Mouse (Mus musculus) heart, adult 11 months (tissue): ENCODE results near the gene Dmrta1.
"Not testable (repeated sequence)": the region's sequence is repeated elsewhere in the genome, so short reads cannot be mapped to it uniquely, and the experiment has no call there.

Experiments used
- DNase-seq: peaks from one replicate; pipeline ENCODE4 v3.0.0; 2022

The Dmrta1 gene

DNA sequence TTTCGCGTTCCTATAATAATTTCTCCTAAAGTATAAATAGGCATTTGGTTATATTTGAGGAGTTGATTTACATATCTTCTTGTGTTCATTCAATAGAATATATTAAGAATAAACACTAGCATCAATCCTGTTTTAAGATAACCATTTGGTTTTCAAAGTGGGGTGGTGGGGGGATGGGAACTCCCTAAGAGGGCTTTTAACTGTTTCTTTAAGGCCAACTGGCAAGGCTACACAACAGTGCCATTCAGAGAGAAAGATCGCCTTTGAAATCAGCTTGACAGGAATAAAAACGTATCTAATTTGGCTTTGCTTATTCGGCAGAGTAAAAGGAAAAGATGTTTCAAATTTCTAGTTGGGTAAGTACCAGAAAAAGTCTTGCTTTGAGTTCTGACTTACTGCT lies at the start of gene Dmrta1:
Dmrta1 (plus strand) TSS at position 242 of the 400 bp plus-strand sequence.
- DNase-seq = no peak

DNA sequence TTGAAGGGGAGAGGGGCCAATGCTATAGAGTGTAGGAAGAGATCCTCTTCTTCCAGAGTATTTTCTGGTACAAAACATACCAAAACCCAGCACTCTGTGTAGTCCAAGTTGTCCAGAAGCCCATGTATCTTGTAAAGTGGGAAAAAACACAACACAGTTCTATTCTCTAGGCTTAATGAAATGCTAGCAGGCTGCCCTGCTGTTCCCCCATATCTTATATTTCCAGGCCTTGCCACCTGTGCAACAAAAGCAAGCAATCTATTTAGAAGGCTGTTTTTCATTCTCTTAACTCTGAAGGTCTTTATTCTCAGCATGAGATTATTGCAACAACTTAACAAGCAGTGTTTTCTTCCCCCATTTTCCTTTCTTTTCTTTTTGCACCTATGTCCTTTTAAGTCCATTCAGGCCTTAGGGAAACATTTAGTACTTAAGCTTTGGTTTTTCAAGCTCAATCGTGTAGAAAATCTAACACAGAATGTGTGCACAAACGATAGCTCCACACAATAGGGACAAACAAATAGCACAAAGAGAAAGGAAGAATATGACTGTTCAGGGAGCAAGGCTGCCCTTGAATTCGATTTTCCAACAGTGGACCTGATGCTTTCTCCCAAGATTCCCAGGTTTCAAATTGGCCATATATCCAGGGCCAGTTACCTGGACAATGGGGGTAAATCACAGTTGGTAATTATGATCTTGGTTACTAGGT lies 48.7 kb upstream of the Dmrta1 start:
- DNase-seq = no peak

DNA sequence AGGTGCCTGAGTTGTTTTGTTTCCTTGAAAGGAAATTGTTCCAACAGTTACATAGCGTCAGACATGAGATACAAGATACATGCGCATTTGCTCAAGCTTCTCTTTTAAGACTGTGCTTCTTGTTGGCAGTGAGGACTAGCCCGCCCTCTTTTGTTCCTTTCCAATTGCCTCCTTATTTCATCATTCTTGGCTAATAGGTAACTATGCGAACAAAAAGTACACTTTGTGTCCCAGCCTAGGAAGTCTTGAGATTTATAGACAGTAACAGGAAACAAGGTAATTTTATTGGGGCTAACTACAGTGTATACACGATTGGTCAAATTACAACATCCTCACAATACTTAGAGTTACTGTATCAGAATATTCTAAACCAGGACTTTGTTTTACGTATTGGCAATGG lies 47.7 kb upstream of the Dmrta1 start:
- DNase-seq = no peak

DNA sequence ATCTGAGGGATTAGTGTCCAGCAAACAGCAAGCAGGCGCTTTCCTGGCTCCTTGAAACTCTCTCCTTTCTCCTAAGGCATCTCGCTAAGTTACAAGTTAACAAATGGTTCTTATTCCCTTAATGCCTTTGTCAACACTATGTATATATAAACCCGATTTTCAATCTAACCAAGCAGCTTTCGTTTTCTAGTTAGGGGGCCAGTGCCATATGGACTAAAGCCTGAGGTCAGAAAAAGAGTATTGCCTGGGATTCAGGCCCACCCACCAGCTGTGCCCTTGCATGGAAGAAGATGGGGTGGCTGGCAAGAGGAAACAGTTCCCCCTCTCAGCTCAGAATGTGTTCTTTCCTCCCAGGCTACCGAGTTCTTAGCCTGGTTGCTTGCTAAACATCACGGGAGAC lies 40.6 kb upstream of the Dmrta1 start:
- DNase-seq = no peak

DNA sequence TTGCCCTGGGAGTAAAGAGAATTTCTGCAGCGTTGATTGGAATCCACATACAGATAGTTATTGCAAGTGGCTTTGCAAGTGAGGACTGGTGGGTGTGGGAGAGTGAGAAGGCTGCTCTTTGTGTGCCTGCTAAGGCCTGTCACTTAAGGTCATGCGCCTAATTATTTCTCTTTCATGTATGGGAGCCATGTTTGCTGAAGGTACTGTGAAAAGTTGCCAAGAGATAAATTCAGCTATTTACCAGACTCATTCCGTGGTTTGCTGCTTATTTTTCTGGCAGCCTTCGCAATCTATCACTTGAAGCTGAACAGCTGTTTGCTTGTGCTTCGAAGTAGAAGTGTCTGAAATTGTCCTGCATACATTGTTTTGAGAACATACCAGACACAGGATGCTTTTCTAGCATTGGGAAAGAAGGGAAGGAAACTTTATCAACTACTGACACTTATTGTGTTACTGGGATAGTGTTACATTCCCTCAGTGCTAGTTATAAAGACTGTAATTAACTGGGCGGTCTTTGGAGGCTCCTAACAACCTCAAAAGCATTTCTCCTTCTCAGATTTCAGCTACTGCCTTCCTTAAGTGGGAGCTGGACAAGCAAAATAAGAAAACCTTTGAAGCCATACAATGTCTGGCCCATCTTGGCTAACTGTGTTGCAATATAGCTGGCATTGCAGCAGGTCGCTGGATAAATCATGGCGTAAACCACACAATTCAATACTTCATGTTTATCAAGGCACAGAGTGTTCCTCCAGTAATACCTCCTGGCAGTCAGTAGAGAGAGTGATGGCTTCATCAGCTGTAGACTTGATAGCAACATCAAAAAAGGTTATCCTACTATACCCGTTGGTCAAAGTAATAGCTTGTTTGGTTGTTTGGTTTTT lies 34.8 kb upstream of the Dmrta1 start:
- no peak for DNase-seq

DNA sequence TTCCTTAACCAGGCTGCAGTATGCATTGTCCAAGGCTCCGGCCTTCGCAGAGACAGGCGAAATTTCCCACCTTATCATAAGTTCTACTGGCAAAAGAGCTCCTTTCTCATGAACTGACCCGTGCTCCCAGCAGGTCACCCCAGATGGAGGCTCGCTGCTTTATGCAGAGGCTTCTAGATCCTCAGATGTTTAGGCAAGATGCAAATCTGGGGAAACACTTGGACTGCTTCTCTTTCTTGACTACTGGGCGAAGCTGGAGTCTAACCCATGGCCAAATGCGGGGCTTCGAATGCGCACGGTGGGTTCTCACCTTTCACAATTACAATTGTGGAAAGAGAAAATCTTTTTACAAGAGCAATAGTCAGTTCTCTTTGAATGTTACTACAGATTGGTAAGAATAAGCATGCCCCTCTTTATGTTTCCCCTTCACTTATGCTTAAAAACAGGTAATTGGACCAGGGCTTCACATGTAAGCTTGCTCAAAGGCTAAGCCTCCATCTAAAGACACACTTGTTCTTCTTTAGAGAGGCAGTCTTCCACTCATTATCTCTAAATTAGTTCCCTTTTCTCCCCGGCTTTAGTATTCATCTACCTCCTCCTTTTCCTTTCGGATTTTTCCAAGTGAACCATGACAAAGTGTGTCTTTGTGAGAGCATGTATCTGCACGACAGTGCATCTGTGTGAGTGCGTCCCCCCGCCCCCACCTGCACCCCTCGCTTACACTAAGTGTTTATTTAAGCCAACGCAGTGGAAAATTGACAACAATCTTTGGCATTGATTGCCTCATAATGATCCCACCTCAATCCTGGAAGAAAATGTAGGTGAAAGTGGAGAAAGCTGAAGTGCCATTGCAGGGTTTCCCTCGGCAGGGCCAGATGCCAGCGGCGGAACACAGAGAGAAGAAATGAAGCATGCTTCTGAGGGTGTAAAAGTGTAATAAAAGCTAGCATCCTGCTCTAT lies 28.6 kb upstream of the Dmrta1 start:
- no peak for DNase-seq

DNA sequence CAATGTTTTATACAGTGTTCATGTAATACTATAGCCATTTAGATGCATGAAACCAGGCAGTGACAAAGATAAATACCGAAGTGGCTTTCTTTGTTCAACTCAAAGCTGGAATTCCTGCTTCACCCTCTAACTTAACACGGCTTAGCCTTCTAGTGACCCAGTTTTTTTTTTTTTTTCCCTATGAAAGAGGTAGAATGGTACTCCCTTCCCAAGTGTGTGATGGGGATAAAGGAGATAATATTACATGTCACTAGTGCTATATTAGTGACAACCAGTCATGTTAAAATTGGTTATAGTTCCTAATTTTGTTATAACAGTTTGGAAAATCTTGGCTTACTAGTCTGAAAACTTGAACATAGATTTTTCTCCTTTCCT lies 27.9 kb upstream of the Dmrta1 start:
- no peak for DNase-seq

DNA sequence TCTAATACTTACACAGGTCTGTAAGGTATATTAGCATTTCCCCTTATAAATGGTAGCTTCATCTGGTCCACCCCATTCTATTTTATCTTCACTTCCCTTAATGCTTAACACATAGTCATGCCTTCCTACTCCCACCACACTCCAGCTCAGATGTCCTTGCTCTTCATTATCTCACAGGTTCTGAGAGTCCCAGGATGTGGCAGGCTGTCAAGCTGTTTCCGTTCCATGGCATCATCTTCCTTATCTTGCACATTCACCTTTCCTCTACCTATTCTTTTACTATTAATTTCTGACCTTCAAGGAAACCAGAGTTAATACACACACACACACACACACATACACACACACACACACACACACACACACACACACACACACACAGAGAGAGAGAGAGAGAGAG lies 27.5 kb upstream of the Dmrta1 start:
- no peak for DNase-seq

DNA sequence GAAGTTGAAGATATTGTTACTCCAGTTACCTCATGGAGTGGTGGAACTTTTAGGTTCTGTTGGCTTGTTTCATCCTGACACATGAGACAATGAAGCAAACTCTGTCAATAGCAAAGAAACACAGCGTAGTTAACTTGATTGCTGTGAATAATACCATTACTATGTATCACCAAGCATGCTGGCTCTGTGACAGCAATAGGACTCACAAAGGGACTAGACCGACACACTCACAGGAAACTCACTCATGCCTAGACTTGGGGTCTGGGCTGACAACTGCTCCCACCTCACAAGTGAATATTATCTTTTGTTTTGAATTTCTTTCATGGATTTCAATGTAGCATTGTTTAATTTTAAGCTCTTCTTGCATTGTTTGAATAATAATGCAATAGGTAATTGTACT lies 15.8 kb upstream of the Dmrta1 start:
- DNase-seq = no peak

DNA sequence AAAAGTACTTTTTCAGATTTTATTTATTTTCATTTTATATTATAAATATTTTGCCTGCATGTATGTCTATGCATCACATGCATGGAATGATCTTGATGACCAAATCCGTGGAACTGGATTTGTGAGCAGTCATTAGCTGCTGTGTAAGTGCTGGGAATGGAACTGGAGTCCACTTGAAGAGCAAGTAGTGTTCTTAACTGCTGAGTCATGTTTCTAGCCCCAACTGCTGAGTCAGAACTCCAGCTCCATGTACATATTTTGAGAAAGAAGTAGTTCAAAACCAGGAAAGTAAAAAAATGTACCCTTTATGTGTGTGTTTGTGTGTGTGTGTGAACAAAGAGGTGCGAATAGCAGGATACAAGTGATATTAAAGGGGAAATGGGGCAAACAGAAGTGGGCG lies 4.5 kb upstream of the Dmrta1 start:
- no peak for DNase-seq

DNA sequence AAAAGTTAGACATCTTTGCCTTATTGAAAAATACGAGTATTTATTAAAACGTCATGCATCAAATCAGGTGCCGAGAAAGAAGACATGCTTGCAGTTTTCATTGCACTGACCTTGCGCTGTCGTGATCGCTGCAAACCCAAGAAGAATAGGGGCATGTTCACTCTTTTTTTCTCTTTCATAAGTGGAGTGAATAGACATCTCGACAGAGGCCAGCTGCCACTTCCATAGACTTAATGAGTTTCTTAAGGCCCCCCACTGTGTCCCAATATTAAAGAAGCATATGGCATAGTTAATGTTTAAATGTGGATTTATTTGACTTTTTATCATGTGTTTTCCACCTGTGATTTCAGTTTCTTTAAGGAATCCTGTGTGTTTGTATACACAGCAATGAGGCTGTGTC lies 1.3 kb upstream of the Dmrta1 start:
- DNase-seq = no peak

DNA sequence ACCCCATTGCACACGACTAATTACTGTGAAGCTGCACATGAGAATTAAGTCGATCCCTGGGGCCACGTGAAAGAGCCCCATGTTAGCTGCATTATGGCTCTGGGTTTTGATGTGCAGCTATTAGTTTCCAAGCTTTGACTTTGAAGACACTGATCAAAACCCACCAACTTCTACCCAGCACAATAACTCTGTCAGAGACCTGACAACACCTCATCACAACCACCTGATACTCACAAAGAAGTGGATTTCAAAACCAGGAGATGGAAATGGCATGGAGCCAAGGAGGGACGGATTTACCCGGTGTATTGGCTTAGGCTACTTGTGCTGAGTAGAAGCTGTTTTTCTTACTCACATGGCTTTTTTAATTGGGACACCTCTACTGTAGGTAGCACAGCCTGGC lies 523 bp upstream of the Dmrta1 start:
- no peak for DNase-seq

DNA sequence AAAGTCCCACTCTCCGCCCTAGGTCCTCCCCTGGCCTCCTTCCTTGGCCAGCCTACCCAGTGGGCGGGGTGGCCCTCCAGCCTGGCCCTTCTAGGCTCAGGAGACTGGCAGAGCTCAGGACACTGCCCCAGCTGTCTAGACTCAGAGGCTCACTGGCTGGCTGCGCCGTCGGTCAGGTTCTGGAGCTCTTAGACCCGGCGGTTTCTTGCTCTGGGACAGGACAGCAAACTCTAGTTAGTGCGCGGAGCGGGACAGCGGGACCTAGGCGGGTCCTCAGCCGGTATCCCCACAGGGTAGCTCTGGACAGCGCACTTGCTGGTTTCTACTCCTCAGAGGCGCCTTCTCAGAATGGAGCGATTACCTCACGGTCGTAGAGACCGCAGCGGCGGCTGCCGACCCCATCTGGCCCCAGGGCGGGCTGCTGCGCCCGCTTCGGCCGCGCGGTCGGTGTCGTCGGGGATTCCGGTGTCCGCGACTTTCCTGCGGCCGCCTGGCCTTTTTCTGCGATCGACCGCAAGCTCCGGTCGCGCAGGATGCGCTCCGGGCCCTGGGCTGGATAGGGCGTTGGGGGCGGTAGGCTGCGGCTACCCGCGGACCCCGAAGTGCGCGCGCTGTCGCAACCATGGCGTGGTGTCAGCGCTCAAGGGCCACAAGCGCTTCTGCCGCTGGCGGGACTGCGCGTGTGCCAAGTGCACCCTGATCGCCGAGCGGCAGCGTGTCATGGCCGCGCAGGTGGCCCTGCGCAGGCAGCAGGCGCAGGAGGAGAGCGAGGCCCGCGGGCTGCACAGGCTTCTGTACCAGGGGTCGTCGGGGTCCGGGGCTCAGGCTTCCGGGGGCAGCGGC lies 8.9 kb downstream of the Dmrta1 start:
- DNase-seq = peak; percentile 85

DNA sequence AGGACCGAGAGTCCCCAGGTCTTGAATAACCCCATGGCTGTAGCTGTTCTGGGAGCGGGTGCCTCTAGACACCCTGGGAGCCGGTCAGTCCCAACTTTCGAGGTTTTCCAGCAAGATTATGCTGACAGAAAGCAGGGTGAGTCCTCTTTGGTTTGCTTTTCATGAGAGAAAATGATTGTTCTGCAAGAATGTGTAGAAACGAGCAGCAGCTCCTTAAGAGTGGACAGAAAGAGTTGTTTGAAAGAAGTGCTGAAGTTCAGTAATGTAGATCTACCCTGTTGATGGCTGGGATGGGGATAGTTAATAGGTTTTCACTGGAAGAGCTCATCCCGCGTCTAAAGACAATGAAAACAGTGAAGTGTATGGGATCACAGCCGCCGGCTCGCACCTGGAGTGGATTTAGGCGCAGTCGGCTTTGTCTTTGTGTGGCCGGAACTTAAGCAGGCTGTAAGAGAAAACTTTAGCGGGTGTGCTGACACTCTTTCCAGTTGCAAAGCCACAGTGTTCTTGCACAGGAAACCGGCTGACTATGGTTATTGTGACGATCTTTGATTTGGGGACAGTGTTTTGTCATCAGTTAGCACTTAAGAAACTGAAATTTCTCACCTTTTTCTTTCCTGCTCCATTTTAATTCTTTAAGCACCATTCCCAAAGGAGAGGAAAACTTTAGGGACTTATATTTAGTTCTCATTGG lies 9.7 kb downstream of the Dmrta1 start:
- DNase-seq = no peak

DNA sequence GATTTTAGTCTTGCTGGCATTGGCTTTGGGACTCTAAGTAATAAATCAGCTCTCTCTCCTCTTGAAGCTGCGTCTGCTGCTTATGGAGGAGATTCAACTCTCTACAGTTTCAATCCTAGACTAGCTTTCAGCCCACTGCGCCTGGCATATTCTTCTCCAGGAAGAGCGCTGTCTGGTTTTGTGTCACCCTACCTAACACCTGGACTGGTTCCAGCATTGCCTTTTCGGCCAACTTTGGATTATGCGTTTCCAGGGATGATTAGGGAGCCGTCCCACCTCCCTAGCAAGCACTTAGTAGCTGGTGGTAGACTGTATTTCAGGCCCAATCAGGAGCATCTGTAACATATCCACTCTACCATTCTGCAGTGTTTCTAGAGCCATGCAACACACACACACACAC lies 12.7 kb downstream of the Dmrta1 start:
- no peak for DNase-seq

DNA sequence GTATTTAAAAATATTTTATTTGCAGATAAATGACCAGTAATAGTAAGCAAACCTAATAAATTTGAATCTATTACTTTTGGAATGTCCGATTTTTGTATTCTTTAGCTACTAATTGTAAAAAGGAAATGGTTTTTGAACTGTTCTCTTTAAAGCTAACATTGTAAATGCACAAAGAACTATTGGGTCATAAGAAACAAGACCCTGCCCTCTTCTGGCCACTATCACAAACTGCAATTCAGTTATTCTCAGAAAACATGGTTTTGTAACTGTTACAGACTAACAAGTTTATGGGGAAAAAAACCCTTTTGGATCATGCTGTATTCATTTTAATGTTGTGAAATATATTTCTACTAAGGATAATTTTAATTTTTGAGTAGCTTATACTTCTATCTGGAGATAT lies 13.5 kb downstream of the Dmrta1 start:
- DNase-seq = no peak

DNA sequence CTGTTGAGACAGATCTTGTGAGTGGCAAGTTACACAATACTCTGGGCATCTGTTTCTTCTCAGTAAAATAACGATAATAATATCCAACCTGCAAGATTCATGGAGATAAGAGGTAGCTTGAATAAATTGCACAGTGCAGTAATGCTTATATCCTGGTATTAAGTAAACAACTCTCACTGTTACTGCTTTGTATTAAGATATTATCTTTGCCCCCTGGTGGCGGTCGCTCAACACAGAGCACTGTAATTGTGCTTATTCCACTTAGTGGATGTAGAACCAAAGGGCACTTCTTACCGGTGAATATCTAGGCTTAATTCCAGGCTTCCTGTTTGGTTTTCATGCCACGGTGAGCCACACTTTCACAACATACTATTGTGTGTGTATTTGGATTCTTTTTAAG lies 16.4 kb downstream of the Dmrta1 start:
- no peak for DNase-seq

DNA sequence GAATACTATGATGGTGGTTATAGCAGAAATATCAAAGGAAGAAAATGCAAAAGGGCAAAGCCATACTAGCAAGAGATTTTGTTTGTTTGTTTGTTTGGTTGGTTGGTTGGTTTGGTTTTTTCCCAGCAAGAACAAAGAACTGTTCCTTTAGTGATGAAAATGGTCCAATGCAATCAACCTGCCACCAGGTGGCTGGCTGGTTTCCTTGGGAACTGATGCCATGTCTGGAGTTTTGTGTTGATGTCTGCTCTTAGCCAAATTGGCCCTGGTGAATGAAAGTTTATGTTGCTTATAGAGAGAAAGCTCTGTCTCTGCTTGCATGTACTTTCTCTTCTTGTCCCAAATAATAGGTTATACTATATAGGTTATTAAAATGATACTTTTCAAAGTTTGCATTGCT lies 18.7 kb downstream of the Dmrta1 start:
- no peak for DNase-seq

DNA sequence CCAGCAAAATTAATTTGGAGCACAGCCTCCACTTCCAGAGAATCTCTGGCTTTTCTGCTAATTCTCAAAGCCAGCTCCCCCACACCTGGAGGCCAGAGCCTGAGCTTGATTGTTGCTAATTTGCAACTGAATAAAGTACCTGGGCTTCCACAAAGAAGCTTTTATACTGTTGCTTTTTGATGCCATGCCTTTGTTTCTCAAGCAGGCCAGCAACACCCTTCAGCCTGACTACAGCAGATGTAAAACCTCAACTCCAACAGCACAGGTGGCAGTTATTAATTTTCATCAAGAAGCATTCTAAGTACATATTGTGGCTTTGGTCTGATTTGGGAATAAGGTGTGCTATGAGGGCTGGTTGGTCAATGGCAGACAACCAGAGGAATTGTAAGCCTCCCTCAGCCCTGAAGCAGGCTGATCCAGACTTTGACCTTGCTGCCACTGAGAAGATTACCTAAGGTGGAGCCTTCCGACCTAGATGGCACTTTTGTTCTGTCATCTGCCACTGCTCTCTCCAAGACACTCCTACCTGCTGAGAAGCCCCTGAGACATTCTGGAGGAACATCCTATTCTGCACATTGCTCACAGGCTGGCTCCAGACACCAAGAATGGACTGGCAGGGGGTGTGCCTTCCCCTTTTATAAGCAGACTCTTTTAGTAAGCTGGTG lies 44.4 kb downstream of the Dmrta1 start:
- DNase-seq = not testable (repeated sequence)
